In genomic region chr2:54435937-54436735, GRCm38 (mm10) we compare ENCODE assay signal across 8 mouse cellular contexts. TPM values are rescaled to one million over a fixed set of nuclear protein-coding genes. Genes with fewer than 3 reads are reported as not detected.
DNase-seq lines count a peak whose midpoint lies in the region; ATAC-seq lines count a peak whose summit lies in the region.

TSS of gene Galnt13 (plus strand) at chr2:54436317.

- no peaks in the 10 kb centered on the region for H3K9me3 ChIP-seq in heart, embryonic 15.5 days (replicated peaks)

- peaks cover 15% of the 10 kb centered on the region for H3K4me1 ChIP-seq in heart, embryonic 15.5 days (replicated peaks)

- 1% methylated on average over 75 of the region's 81 CpGs for WGBS in heart, embryonic 15.5 days

- no peaks in the 10 kb centered on the region for H3K36me3 ChIP-seq in heart, embryonic 15.5 days

- no peak within 1 kb of the TSS for H3K27ac ChIP-seq in heart, embryonic 15.5 days

- H3K27me3 ChIP-seq in heart, embryonic 15.5 days = peaks cover 47% of the 10 kb centered on the region

- peak within 1 kb of the TSS; percentile 45 for H3K4me3 ChIP-seq in heart, embryonic 15.5 days

- peak within 1 kb of the TSS; percentile 69 for H3K4me2 ChIP-seq in heart, embryonic 15.5 days

- peak; percentile 39 for ATAC-seq in heart, embryonic 15.5 days (replicated peaks; ENCODE audit: insufficient number of reproducible peaks, insufficient read depth, low FRiP score, low read depth)

- no peak within 1 kb of the TSS for H3K9ac ChIP-seq in heart, embryonic 15.5 days

- no peak for DNase-seq in heart, adult 9 months (ENCODE audit: low spot score in 2 of 2)
- DNase-seq in cerebellum, adult 9-10 months = peak; percentile 93
- DNase-seq in frontal cortex, adult 2 months (ENCODE audit: extremely low spot score in 1 of 2, low spot score in 1 of 2) = peak; percentile 54 to 78
- DNase-seq in left cerebral cortex, adult 11 months (ENCODE audit: low spot score) = peak; percentile 69
- peak; percentile 19 for DNase-seq in lung, postnatal 14 days
- peak; percentile 67 to 70 for DNase-seq in right cerebral cortex, postnatal 36 days (ENCODE audit: low spot score in 2 of 2)
- DNase-seq in thymus, postnatal 10 days (ENCODE audit: low spot score in 2 of 2) = no peak

RNA-seq across cellular contexts. Expression of gene Galnt13, which starts in this region (rescaled TPM):
- 0.16 TPM in 1 of 2 replicates, not detected in the other for polyA plus RNA-seq in heart, embryonic 15.5 days (2015; fragmentation: Nextera tagmentation; extraction: Ambion mirVana)
- 7.3 and 8.9 TPM in 2 replicates for polyA plus RNA-seq in frontal cortex, adult 2 months (2012; rRNA removed)

Comparison
In these comparisons a context has a peak if more than half of its experiments do, and no peak if none do; other contexts are left out.
1. Peak in ATAC-seq, H3K4me3 ChIP-seq and H3K4me2 ChIP-seq in heart, embryonic 15.5 days; RNA of the gene not detected or under 1 TPM.
2. DNase-seq: peak in cerebellum, adult 9-10 months (single experiment), frontal cortex, adult 2 months (2 of 2), left cerebral cortex, adult 11 months (single experiment), lung, postnatal 14 days (single experiment) and right cerebral cortex, postnatal 36 days (2 of 2); none in heart, adult 9 months (0 of 2) and thymus, postnatal 10 days (0 of 2).